Mouse (Mus musculus): ENCODE results near the gene Tomm5. TPM values are rescaled to one million over a fixed set of nuclear protein-coding genes. Genes with fewer than 3 reads are reported as not detected.
A peak's percentile ranks its signal among the peaks of the same experiment; 100 is the strongest.
"Not testable (repeated sequence)": the region's sequence is repeated elsewhere in the genome, so short reads cannot be mapped to it uniquely, and the experiment has no call there.

The Tomm5 gene
- polyA plus RNA-seq, 1 experiment from 2014 or later = 347 TPM

DNA sequence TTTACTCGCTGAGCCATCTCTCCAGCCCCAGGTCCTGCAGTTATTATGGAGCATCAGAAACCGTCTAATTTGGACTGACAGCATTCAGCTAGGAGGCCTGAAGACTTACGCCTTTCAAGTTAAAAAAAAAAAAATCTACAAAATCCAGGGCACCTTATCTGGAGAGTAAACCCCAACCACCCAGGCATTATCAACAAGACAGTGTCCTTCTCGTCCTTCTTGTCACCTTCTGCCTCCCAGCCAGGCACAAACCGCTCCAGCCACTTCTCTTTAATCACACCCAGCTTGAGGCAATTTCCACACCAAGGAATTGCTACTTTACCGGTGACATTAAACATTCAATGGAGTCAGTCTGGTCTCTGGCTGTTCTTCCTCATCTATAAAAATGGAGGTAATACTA, 34.4 kb downstream of the Tomm5 start:
- no peak overlapping the region for H3K4me2 ChIP-seq (ENCODE audit: low read length)
- H3K27me3 ChIP-seq (ENCODE audit: insufficient read depth, low read length) = no peaks in the 10 kb centered on the region
- 67% methylated on average over 6 of the region's 6 CpGs for WGBS
- DNase-seq (ENCODE audit: low spot score) = no peak
- H3K4me1 ChIP-seq (replicated peaks; ENCODE audit: insufficient read depth, low read length) = no peaks in the 10 kb centered on the region
- H3K9ac ChIP-seq (ENCODE audit: low read depth, low read length) = no peak overlapping the region
- no peak for TF ChIP-seq CTCF (IDR thresholded peaks at IDR 0.05; ENCODE audit: low read depth)
- no peak overlapping the region for H3K27ac ChIP-seq
- no peaks in the 10 kb centered on the region for H3K9me3 ChIP-seq (replicated peaks; ENCODE audit: low read length)
- no peak for ATAC-seq (replicated peaks; ENCODE audit: low FRiP score, low read depth)
- H3K4me3 ChIP-seq (replicated peaks; ENCODE audit: low read depth, low read length) = no peak overlapping the region
- H3K36me3 ChIP-seq (ENCODE audit: insufficient read depth, low read length) = no peaks in the 10 kb centered on the region

DNA sequence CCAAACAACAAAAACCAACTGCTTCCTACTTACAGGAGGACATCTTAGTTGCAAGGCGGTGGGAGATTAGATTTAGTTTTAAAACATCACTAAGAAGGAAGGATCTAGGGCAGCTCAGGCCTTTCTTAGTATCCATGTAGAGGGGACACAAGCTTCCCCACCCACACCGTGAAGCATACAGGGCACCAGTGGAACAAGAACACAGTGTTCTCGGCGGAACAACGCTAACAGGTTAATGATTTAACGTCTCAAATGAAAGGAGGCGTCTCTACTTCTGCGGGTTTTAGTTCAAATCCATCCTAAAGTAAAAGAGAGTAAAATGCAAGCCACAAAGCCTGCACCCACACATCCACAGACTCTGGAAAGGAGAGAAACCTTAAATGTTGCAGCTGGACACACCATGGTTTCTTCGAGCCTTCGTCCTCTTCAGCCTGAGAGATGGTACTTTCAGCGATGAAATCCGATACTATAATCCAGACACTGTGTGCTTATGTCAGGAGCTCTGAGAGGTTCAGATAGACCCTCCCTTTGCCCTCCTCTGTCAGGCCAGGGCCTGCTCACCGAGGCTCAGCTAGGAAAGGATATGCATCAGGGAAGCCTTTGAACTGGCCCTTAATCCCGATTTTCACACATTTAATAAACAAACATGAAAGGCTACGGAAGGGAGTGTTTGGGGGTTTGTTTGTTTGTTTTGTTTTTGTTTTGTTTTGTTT, 35.5 kb downstream of the Tomm5 start:
- no peaks in the 10 kb centered on the region for H3K27me3 ChIP-seq (ENCODE audit: insufficient read depth, low read length)
- H3K9ac ChIP-seq (ENCODE audit: low read depth, low read length) = no peak overlapping the region
- peak overlapping the region; percentile 40; the same call in 1 of the 2 replicates for H3K27ac ChIP-seq
- DNase-seq (ENCODE audit: low spot score) (peak; percentile 53), ATAC-seq (replicated peaks; ENCODE audit: low FRiP score, low read depth) (no peak; the same call in 1 of the 2 replicates)
- no peaks in the 10 kb centered on the region for H3K36me3 ChIP-seq (ENCODE audit: insufficient read depth, low read length)
- TF ChIP-seq CTCF (IDR thresholded peaks at IDR 0.05; ENCODE audit: low read depth) = no peak
- H3K4me2 ChIP-seq (ENCODE audit: low read length) = no peak overlapping the region
- H3K9me3 ChIP-seq (replicated peaks; ENCODE audit: low read length) = no peaks in the 10 kb centered on the region
- 54% methylated on average over 15 of the region's 15 CpGs for WGBS
- no peak overlapping the region for H3K4me3 ChIP-seq (replicated peaks; ENCODE audit: low read depth, low read length)
- no peaks in the 10 kb centered on the region for H3K4me1 ChIP-seq (replicated peaks; ENCODE audit: insufficient read depth, low read length)

DNA sequence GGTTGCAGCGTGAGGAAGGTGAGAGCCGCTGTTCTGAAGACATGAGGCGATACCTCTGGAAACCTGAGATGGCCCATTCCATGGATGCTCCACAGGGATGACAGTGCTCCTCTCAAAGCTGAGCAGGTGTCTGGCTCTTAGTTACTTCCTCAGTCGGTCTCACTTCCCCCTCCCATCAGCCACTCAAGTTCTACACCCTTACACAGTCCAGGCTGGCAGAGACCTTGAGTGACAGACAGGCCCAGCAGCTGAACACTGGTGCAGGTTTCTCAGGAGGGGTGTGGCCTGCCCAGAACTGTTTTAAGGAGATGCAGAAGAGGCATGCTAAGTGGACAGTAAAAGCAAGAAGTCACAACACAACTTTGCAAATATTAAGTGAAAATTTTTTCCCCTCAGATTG, 40.2 kb downstream of the Tomm5 start:
- H3K4me1 ChIP-seq (replicated peaks; ENCODE audit: insufficient read depth, low read length) = no peaks in the 10 kb centered on the region
- H3K27ac ChIP-seq = no peak overlapping the region
- 79% methylated on average over 4 of the region's 4 CpGs for WGBS
- no peak overlapping the region for H3K9ac ChIP-seq (ENCODE audit: low read depth, low read length)
- H3K4me3 ChIP-seq (replicated peaks; ENCODE audit: low read depth, low read length) = no peak overlapping the region
- TF ChIP-seq CTCF (IDR thresholded peaks at IDR 0.05; ENCODE audit: low read depth) = no peak
- H3K36me3 ChIP-seq (ENCODE audit: insufficient read depth, low read length) = no peaks in the 10 kb centered on the region
- H3K27me3 ChIP-seq (ENCODE audit: insufficient read depth, low read length) = no peaks in the 10 kb centered on the region
- H3K9me3 ChIP-seq (replicated peaks; ENCODE audit: low read length) = no peaks in the 10 kb centered on the region
- DNase-seq (ENCODE audit: low spot score) = no peak
- no peak overlapping the region for H3K4me2 ChIP-seq (ENCODE audit: low read length)
- no peak for ATAC-seq (replicated peaks; ENCODE audit: low FRiP score, low read depth)

DNA sequence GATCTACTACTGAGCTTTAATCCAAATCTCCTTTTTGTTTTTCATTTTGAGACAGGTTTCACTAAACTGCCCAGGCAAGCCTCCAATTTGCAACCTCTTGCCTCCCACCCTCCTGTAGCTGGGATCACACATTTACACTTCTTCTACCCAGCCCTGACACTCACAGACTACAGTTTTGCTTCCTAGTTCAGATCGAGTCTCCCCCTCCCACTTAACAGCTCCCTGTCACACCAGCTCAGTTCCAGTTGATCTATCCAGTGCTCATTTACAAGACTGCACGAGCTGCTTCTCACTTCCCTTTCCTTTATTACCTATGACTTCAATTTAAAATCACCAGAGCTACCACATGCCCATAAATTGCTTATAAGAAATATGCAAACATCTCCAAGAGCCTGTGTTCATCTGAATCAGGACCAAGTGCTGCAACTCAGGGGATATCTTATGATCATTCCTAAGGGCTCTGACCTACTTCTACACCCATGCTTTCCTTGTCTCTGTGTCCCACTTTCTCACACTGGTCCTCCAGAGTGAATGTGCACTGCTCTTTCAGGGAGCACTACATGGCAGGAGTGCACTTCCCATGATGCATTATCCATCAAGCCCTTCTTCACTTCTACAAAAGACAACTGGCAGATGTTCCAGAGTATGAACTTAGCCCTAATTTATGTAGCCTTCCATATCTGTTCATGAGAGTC, 41.7 kb downstream of the Tomm5 start:
- Histone ChIP-seq H3K9me3 (replicated peaks; ENCODE audit: low read length) (no peaks in the 10 kb centered on the region), H3K36me3 (ENCODE audit: insufficient read depth, low read length) (0 out of 2 replicates have a peak, but pooled peaks cover 7% of the 10 kb centered on the region), H3K27ac (no peak overlapping the region), H3K9ac (ENCODE audit: low read depth, low read length) (no peak overlapping the region), H3K4me3 (replicated peaks; ENCODE audit: low read depth, low read length) (no peak overlapping the region), H3K4me1 (replicated peaks; ENCODE audit: insufficient read depth, low read length) (no peaks in the 10 kb centered on the region), H3K4me2 (ENCODE audit: low read length) (no peak overlapping the region), H3K27me3 (ENCODE audit: insufficient read depth, low read length) (no peaks in the 10 kb centered on the region)
- 24% methylated on average over 2 of the region's 2 CpGs for WGBS
- DNase-seq (ENCODE audit: low spot score) = no peak
- no peak for TF ChIP-seq CTCF (IDR thresholded peaks at IDR 0.05; ENCODE audit: low read depth)
- ATAC-seq (replicated peaks; ENCODE audit: low FRiP score, low read depth) = no peak

DNA sequence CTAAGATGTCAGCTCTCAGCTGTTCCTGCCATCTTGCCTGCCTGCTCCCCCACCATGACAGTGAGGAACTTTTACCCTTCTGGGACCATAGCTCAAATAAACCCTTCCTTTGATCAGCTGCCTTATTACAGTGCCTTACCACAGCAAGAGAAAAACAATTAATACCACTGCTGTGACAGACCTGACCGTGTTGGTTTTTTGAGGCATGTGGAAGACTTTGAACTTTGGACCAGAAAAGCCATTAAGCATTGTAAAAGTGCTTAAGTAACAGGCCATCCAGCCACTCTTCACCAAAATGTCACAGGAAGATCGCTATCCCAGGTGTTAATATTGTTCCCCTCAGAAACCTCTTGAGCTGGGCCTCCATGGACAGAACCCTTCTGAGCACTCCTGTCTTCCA, 43.3 kb downstream of the Tomm5 start:
- Histone ChIP-seq H3K27me3 (ENCODE audit: insufficient read depth, low read length) (no peaks in the 10 kb centered on the region), H3K27ac (no peak overlapping the region), H3K9me3 (replicated peaks; ENCODE audit: low read length) (no peaks in the 10 kb centered on the region), H3K4me1 (replicated peaks; ENCODE audit: insufficient read depth, low read length) (no peaks in the 10 kb centered on the region), H3K4me2 (ENCODE audit: low read length) (no peak overlapping the region), H3K4me3 (replicated peaks; ENCODE audit: low read depth, low read length) (no peak overlapping the region), H3K9ac (ENCODE audit: low read depth, low read length) (no peak overlapping the region), H3K36me3 (ENCODE audit: insufficient read depth, low read length) (0 out of 2 replicates have a peak, but pooled peaks cover 14% of the 10 kb centered on the region)
- TF ChIP-seq CTCF (IDR thresholded peaks at IDR 0.05; ENCODE audit: low read depth) = no peak
- WGBS = 58% methylated on average over 2 of the region's 2 CpGs
- no peak for DNase-seq (ENCODE audit: low spot score)
- no peak for ATAC-seq (replicated peaks; ENCODE audit: low FRiP score, low read depth)

DNA sequence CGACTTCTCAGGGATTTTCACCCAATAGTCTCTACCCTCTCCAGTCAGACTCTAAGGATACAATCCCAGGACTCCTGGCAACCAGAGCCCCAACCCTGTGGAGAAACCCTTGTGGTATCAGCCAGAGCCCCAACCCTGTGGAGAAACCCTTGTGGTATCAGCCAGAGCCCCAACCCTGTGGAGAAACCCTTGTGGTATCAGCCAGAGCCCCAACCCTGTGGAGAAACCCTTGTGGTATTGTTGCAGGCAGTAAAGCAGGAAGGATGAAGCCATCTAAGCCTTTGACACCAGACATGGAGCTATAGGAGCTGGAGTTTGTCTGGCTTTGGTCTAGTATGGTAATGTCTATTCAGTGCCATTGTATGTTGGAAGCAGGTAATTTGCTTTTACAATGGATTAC, 44.1 kb downstream of the Tomm5 start:
- H3K27ac ChIP-seq; H3K27me3 ChIP-seq (ENCODE audit: insufficient read depth, low read length); DNase-seq (ENCODE audit: low spot score); H3K4me2 ChIP-seq (ENCODE audit: low read length); H3K4me1 ChIP-seq (replicated peaks; ENCODE audit: insufficient read depth, low read length); H3K4me3 ChIP-seq (replicated peaks; ENCODE audit: low read depth, low read length); H3K9me3 ChIP-seq (replicated peaks; ENCODE audit: low read length); ATAC-seq (replicated peaks; ENCODE audit: low FRiP score, low read depth); H3K9ac ChIP-seq (ENCODE audit: low read depth, low read length): not testable (repeated sequence)
- H3K36me3 ChIP-seq (ENCODE audit: insufficient read depth, low read length) = 0 out of 2 replicates have a peak, but pooled peaks cover 14% of the 10 kb centered on the region
- WGBS = 87% methylated on average over 1 of the region's 1 CpGs
